Mouse (Mus musculus) limb, embryonic 15.5 days (tissue): ENCODE data around the gene Hvcn1. TPM values are rescaled to one million over a fixed set of nuclear protein-coding genes. Genes with fewer than 3 reads are reported as not detected.
"Not testable (repeated sequence)": the region's sequence is repeated elsewhere in the genome, so short reads cannot be mapped to it uniquely, and the experiment has no call there.

Source experiments
- ATAC-seq: fragments of 200-750 bp; cut with Nextera tagmentation; 2 replicates; pipeline ENCODE4 v1.8.0; 2017; ENCODE audit warnings: low read depth, moderate TSS enrichment; ENCODE audit not compliant: insufficient number of reproducible peaks, low FRiP score, low TSS enrichment
- H3K27ac ChIP-seq: fragments of 300-500 bp; sonication (generic); 2 replicates; pipeline ENCODE4 v1.5.1; 2015; ENCODE audit warnings: moderate library complexity, mild to moderate bottlenecking, inconsistent platforms
- H3K27me3 ChIP-seq: fragments of 300-500 bp; sonication (generic); 2 replicates; pipeline ENCODE4 v1.6.1; 2015; ENCODE audit warnings: inconsistent platforms
- H3K36me3 ChIP-seq: fragments of 300-500 bp; sonication (generic); 2 replicates; pipeline ENCODE4 v1.6.1; 2015; ENCODE audit warnings: inconsistent platforms
- H3K4me1 ChIP-seq: fragments of 300-500 bp; sonication (generic); 2 replicates; pipeline ENCODE4 v1.6.1; 2015; ENCODE audit warnings: inconsistent platforms
- H3K4me2 ChIP-seq: fragments of 300-500 bp; sonication (generic); 2 replicates; pipeline ENCODE4 v1.6.1; 2015; ENCODE audit warnings: mild to moderate bottlenecking, inconsistent platforms
- H3K4me3 ChIP-seq: fragments of 300-500 bp; sonication (generic); 2 replicates; pipeline ENCODE4 v1.5.1; 2015; ENCODE audit warnings: mild to moderate bottlenecking, inconsistent platforms
- H3K9ac ChIP-seq: fragments of 300-500 bp; sonication (generic); 2 replicates; pipeline ENCODE4 v1.6.1; 2015; ENCODE audit warnings: inconsistent platforms
- H3K9me3 ChIP-seq: fragments of 300-500 bp; sonication (generic); 2 replicates; pipeline ENCODE4 v1.6.1; 2016; ENCODE audit warnings: inconsistent platforms
- WGBS: fragments of 180-500 bp; shearing (Covaris S2); methylation state at CpG from one replicate; pipeline ENCODE4 v1.1.7; 2015; 5-methylcytosine and 5-hydroxymethylcytosine counted together
- polyA plus RNA-seq: library from polyadenylated mRNA; unstranded; fragments of >200 nt; fragmentation: Nextera tagmentation; extraction: Ambion mirVana; gene quantifications from 2 replicates; pipeline ENCODE4 v1.2.1, GENCODE M21; 2015

Gene Hvcn1
- polyA plus RNA-seq, 1 experiment from 2014 or later, result 8.8 TPM

DNA sequence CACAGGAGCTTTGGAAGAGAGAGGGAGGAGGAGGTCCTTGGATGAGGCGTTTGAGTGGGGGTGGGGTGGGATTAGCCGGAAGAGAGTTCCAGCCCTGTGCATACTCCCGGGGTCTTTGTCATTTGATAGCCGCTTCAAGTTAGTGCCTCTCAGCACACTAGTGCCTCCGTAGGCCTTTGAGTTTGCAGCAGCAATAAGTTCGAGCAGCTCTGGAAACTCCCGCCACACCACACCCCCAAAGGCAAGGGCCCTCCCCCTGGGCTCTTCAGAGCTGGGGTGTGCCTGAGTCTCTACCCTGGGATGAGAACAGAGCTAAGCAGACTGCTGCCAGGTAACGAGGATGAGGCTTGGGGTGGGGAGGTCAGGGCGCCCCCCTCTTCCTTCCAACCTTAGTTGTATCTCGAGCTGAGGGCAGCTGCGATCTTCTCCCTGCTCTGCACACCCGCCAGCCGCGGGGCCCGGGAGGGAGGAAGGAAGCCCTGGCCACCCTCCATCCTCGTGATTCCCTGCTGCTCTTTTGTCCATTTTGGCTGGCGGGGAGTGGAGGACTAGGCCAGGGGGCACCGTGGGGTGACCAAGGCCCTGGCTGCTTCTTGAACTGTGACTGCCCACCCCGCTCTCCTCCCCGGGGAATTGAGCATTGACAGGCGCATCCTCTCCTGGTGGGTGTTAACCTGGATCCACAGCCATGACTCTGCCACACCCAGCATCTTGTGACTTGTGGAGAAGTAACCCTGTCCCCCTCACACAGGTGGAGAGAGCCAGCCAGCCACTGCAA is 3.2 kb downstream of the Hvcn1 start:
- H3K27me3 ChIP-seq, result no peaks in the 10 kb centered on the region
- peak; percentile 81 for ATAC-seq
- H3K4me1 ChIP-seq, result peaks cover 12% of the 10 kb centered on the region
- no peaks in the 10 kb centered on the region for H3K36me3 ChIP-seq
- H3K27ac ChIP-seq, result peak overlapping the region; percentile 61
- peak overlapping the region; percentile 44 for H3K9ac ChIP-seq
- 7% methylated on average over 20 of the region's 21 CpGs for WGBS
- H3K9me3 ChIP-seq, result no peaks in the 10 kb centered on the region
- H3K4me2 ChIP-seq, result peak overlapping the region; percentile 56
- peak overlapping the region; percentile 39 for H3K4me3 ChIP-seq

DNA sequence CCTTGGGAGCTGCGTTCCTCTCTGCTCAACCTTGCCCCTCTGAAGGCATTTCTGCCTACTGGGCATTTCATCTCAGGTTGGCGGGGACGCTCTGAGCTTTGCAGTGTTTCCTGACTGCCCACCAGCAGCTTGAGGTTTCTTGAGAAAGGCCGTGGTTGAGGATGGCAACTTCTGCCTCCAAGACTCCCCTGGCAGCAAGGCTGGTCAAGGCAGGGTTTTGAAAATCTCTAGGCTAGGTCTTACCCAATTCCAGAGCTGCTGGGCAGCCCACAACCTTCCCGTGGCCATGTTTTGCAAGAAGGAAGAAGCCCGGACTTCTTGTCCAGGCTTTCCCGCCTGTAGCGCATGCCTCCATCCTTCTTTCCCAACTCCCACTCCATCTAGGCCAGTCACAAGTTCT is 4.3 kb downstream of the Hvcn1 start:
- Histone ChIP-seq H3K9ac (no peak overlapping the region), H3K36me3 (no peaks in the 10 kb centered on the region), H3K9me3 (no peaks in the 10 kb centered on the region), H3K4me1 (peaks cover 12% of the 10 kb centered on the region), H3K27ac (no peak overlapping the region), H3K4me3 (no peak overlapping the region), H3K27me3 (no peaks in the 10 kb centered on the region), H3K4me2 (no peak overlapping the region)
- ATAC-seq, result no peak
- 82% methylated on average over 8 of the region's 8 CpGs for WGBS

GRCm38 (mm10) chr5:122212125-122212524 is 5.5 kb downstream of the Hvcn1 start:
- H3K4me3 ChIP-seq, result no peak overlapping the region
- WGBS, result 87% methylated on average over 8 of the region's 8 CpGs
- H3K4me2 ChIP-seq, result no peak overlapping the region
- H3K4me1 ChIP-seq, result peaks cover 12% of the 10 kb centered on the region
- H3K9ac ChIP-seq, result no peak overlapping the region
- ATAC-seq, result no peak
- no peaks in the 10 kb centered on the region for H3K27me3 ChIP-seq
- no peaks in the 10 kb centered on the region for H3K36me3 ChIP-seq
- H3K27ac ChIP-seq, result no peak overlapping the region
- no peaks in the 10 kb centered on the region for H3K9me3 ChIP-seq

DNA sequence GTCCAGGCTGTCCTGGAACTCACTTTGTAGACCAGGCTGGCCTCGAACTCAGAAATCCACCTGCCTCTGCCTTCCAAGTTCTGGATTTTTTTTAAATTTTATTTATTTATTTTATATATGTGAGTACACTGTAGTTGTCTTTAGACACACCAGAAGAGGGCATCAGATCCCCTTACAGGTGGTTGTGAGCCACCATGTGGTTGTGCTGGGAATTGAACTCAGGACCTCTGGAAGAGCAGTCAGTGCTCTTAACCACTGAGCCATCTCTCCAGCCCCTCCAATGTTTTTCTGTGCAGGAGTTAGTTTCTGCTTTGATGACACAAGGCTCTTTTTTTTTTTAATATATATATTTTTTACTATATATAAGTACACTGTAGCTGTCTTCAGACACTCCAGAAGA is 6.2 kb downstream of the Hvcn1 start:
- H3K9ac ChIP-seq, ATAC-seq, H3K27me3 ChIP-seq, H3K36me3 ChIP-seq, H3K27ac ChIP-seq, H3K9me3 ChIP-seq, H3K4me3 ChIP-seq, H3K4me2 ChIP-seq: not testable (repeated sequence)
- peaks cover 12% of the 10 kb centered on the region for H3K4me1 ChIP-seq
- WGBS, result 98% methylated on average over 1 of the region's 1 CpGs

GRCm38 (mm10) chr5:122213861-122214260 is 7.3 kb downstream of the Hvcn1 start:
- H3K9ac ChIP-seq, result no peak overlapping the region
- H3K36me3 ChIP-seq, result no peaks in the 10 kb centered on the region
- H3K27me3 ChIP-seq, result no peaks in the 10 kb centered on the region
- H3K9me3 ChIP-seq, result no peaks in the 10 kb centered on the region
- no peak overlapping the region for H3K4me3 ChIP-seq
- ATAC-seq, result no peak
- 78% methylated on average over 6 of the region's 6 CpGs for WGBS
- H3K4me1 ChIP-seq, result peaks cover 12% of the 10 kb centered on the region
- H3K27ac ChIP-seq, result no peak overlapping the region
- H3K4me2 ChIP-seq, result no peak overlapping the region

DNA sequence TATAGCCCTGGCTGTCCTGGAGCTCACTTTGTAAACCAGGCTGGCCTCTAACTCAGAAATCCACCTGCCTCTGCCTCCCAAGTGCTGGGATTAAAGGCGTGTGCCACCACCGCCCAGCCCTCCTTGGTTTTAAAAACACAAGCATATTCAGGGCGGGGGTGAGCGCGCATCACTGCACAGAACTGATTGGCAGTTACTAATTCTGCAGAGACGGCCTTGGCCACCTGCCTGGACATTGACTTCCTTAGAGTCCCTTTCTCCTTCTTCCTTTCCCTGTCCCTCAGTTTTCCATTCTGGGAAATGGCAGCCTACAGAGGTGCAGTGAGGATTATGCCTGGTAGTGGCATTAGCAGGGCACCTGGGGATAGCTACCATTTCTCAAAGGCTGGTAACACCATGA is 11.0 kb downstream of the Hvcn1 start:
- WGBS, result 90% methylated on average over 6 of the region's 6 CpGs

DNA sequence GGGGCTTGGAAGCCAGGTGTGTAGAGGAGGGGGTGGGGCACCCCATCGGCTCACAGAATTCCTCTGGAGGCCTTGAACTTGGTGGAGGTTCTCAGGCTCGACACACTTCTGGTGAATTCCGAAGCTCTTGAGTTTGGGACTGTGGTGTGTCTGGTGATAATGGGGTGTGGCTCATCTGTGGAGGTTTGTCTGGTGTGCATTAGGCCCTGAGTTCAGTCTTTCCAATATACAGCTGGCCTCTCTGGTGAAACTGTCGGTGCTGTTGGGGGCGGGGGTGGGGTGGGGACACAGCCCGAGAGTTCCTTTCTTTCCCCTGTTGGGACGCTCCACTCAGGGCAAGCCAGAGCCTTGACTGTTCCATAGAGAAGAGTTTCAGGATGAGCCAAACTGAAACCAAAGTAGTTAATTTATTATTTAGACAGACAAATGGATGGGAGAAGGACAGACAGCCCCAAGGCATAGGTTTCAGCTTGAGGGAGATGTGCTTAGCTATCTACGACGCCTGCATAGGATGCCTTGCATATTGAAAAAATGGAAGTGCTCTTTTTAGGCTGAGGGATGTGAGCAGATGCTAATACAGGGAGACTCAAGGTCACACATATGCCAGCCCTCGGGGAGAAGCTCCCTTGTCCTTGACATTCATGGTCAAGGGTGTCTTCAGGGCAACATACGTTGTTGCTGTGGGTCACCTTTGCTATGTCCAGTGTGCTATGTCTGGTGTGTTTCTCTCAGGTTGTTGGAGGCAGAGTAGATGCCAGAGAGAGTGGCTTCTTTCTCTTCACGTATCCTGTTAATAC is 11.7 kb downstream of the Hvcn1 start:
- no peak overlapping the region for H3K27ac ChIP-seq
- H3K27me3 ChIP-seq, result no peaks in the 10 kb centered on the region
- WGBS, result 76% methylated on average over 12 of the region's 12 CpGs
- H3K9me3 ChIP-seq, result no peaks in the 10 kb centered on the region
- H3K4me2 ChIP-seq, result no peak overlapping the region
- peaks cover 11% of the 10 kb centered on the region for H3K4me1 ChIP-seq
- no peak overlapping the region for H3K9ac ChIP-seq
- no peak overlapping the region for H3K4me3 ChIP-seq
- no peaks in the 10 kb centered on the region for H3K36me3 ChIP-seq
- ATAC-seq, result no peak

More for the DNA sequence above, 11.0 kb downstream of the Hvcn1 start:
- no peak overlapping the region for H3K4me3 ChIP-seq
- H3K4me1 ChIP-seq, result peaks cover 11% of the 10 kb centered on the region
- no peak for ATAC-seq
- no peak overlapping the region for H3K4me2 ChIP-seq
- no peaks in the 10 kb centered on the region for H3K9me3 ChIP-seq
- H3K27me3 ChIP-seq, result no peaks in the 10 kb centered on the region
- H3K27ac ChIP-seq, result no peak overlapping the region
- no peaks in the 10 kb centered on the region for H3K36me3 ChIP-seq
- no peak overlapping the region for H3K9ac ChIP-seq

DNA sequence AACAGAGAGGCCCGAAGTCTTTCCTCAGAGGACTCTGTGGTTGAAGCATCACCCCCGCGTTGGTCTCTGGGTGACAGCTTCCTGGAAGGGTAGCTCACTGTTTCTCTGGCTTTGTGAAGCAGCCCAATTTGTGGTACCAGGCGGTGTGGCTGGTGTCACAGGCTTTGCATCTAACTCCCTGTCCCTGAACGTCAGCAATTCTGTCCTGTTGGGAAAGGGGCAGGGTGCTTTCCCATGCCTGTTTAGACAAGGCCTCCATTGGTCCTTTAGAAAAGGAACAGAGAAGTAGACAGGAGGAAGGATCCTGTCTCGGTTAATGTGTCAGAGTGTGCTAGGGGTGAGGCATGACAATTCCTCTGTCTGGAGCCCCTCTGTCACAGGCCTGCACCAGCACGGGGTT is 12.3 kb downstream of the Hvcn1 start:
- H3K9ac ChIP-seq, result no peak overlapping the region
- no peak for ATAC-seq
- no peak overlapping the region for H3K4me3 ChIP-seq
- no peaks in the 10 kb centered on the region for H3K9me3 ChIP-seq
- H3K27me3 ChIP-seq, result no peaks in the 10 kb centered on the region
- H3K4me2 ChIP-seq, result no peak overlapping the region
- peaks cover 11% of the 10 kb centered on the region for H3K4me1 ChIP-seq
- WGBS, result 85% methylated on average over 7 of the region's 7 CpGs
- no peak overlapping the region for H3K27ac ChIP-seq
- H3K36me3 ChIP-seq, result no peaks in the 10 kb centered on the region

DNA sequence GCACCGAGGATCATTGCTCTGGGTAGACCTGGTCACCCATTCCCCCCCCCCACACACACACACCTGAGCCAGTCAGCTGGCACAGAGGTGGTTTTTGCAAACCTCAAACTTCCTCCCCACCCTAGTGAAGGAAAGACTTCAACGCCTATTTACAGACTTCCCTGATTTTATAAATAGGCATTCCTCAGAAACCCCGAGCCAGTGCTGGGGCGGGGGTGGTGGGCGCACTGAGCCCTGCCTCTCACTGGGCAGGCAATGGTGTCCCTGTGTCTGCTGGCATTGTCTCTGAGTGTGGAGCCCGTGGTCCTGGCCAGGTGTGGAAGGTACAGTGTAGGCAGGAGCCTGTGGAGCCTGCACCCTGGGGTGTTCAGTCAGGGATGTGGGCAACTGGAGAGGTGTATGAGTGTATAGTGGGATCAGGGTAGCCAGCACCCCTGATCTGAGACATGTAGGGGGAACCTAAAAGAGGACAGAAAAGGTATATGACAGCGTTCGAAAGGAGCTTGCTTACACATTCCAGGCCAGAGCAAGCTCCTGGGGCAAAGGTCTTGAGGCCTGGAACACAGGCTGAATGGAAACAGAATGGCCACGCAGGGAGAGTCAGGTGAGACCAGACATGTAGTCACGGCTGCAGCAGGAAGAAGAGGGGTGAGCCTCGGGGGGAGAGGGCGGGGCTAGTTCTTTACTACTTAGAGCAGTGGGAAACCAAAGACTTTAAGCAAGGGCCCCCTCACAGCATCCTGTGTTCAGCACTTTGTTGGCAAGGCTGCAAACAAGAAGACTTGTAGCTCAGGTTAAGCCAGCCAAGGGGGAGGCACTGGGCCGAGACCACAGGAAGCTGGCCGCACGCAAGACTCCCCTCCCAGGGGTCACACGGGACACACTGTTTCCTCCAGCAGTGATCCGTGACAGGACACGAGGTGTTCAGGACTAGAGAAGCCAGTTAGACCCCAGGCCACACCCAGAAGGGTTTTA is 13.3 kb downstream of the Hvcn1 start:
- H3K27me3 ChIP-seq, result no peaks in the 10 kb centered on the region
- no peak overlapping the region for H3K4me2 ChIP-seq
- no peaks in the 10 kb centered on the region for H3K9me3 ChIP-seq
- ATAC-seq, result 0 out of 2 replicates have a peak, but pooled peaks have one; percentile 23
- H3K4me1 ChIP-seq, result peaks cover 14% of the 10 kb centered on the region
- H3K27ac ChIP-seq, result no peak overlapping the region; the same call in 1 of the 2 replicates
- no peak overlapping the region for H3K9ac ChIP-seq
- H3K36me3 ChIP-seq, result no peaks in the 10 kb centered on the region
- 45% methylated on average over 18 of the region's 18 CpGs for WGBS
- H3K4me3 ChIP-seq, result no peak overlapping the region

DNA sequence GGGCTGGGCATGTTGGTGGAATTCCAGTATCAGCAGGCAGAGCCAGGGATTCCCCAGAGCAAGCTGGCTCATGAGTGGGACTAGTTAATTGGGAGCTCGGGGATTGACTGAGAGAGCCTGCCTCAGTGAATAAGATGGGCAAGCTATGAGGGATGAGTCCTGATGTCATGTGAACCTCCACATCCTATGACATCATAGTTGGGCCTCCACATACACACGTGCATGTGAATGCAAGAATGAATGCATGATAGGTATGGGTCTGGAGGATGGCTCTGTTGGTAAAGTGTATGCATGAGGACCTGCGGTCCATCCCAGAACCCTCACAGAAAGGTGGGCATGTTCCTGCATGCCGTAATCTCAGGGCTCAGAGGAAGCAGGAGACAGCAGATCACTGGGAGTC is 14.5 kb downstream of the Hvcn1 start:
- ATAC-seq, result no peak
- Histone ChIP-seq H3K27me3 (no peaks in the 10 kb centered on the region), H3K9me3 (no peaks in the 10 kb centered on the region), H3K9ac (no peak overlapping the region), H3K4me3 (no peak overlapping the region), H3K4me1 (peaks cover 14% of the 10 kb centered on the region), H3K4me2 (no peak overlapping the region), H3K36me3 (no peaks in the 10 kb centered on the region), H3K27ac (no peak overlapping the region)
- WGBS, result 77% methylated on average over 4 of the region's 4 CpGs

- Histone ChIP-seq H3K4me1 (peaks cover 14% of the 10 kb centered on the region), H3K9me3 (no peaks in the 10 kb centered on the region), H3K4me3 (no peak overlapping the region), H3K36me3 (peaks cover 4% of the 10 kb centered on the region; the same call in 1 of the 2 replicates), H3K27me3 (no peaks in the 10 kb centered on the region), H3K4me2 (no peak overlapping the region), H3K9ac (no peak overlapping the region), H3K27ac (no peak overlapping the region)
- no peak for ATAC-seq
- WGBS, result 86% methylated on average over 2 of the region's 2 CpGs
These were observed 17.7 kb downstream of the Hvcn1 start for GRCm38 (mm10) chr5:122224291-122224690.
